Mouse (Mus musculus): ENCODE results near the gene Phkg1. TPM values are rescaled to one million over a fixed set of nuclear protein-coding genes. Genes with fewer than 3 reads are reported as not detected.
A peak's percentile ranks its signal among the peaks of the same experiment; 100 is the strongest.

Gene Phkg1
- polyA plus RNA-seq, 1 experiment from 2014 or later, result 0.92 TPM

GRCm38 (mm10) chr5:129862325-129862724, 36.0 kb downstream of the Phkg1 start:
- Histone ChIP-seq H3K27me3 (ENCODE audit: control insufficient read depth, insufficient read depth, low read length) (no peaks in the 10 kb centered on the region), H3K27ac (ENCODE audit: low read depth, low read length) (no peak overlapping the region), H3K4me2 (ENCODE audit: low read depth, low read length) (no peak overlapping the region), H3K4me1 (ENCODE audit: control insufficient read depth, insufficient read depth, low read length) (no peaks in the 10 kb centered on the region), H3K9me3 (ENCODE audit: control insufficient read depth, low read length) (no peaks in the 10 kb centered on the region), H3K36me3 (ENCODE audit: control insufficient read depth, insufficient read depth, low read length) (peaks cover 11% of the 10 kb centered on the region), H3K4me3 (ENCODE audit: low read depth, low read length) (no peak overlapping the region), H3K9ac (replicated peaks; ENCODE audit: low read depth, low read length) (no peak overlapping the region)
- 98% methylated on average over 6 of the region's 6 CpGs for WGBS
- no peak for ATAC-seq (ENCODE audit: low read depth)

- H3K9ac ChIP-seq (replicated peaks; ENCODE audit: low read depth, low read length), result no peak overlapping the region
- no peaks in the 10 kb centered on the region for H3K9me3 ChIP-seq (ENCODE audit: control insufficient read depth, low read length)
- no peaks in the 10 kb centered on the region for H3K4me1 ChIP-seq (ENCODE audit: control insufficient read depth, insufficient read depth, low read length)
- H3K27me3 ChIP-seq (ENCODE audit: control insufficient read depth, insufficient read depth, low read length), result no peaks in the 10 kb centered on the region
- no peak for ATAC-seq (ENCODE audit: low read depth)
- H3K27ac ChIP-seq (ENCODE audit: low read depth, low read length), result no peak overlapping the region
- H3K4me2 ChIP-seq (ENCODE audit: low read depth, low read length), result no peak overlapping the region
- WGBS, result 84% methylated on average over 5 of the region's 5 CpGs
- peaks cover 14% of the 10 kb centered on the region for H3K36me3 ChIP-seq (ENCODE audit: control insufficient read depth, insufficient read depth, low read length)
- H3K4me3 ChIP-seq (ENCODE audit: low read depth, low read length), result no peak overlapping the region
Measured at GRCm38 (mm10) chr5:129856414-129856813, 41.9 kb downstream of the Phkg1 start.

- Histone ChIP-seq H3K27me3 (ENCODE audit: control insufficient read depth, insufficient read depth, low read length) (no peaks in the 10 kb centered on the region), H3K36me3 (ENCODE audit: control insufficient read depth, insufficient read depth, low read length) (peaks cover 12% of the 10 kb centered on the region), H3K4me1 (ENCODE audit: control insufficient read depth, insufficient read depth, low read length) (no peaks in the 10 kb centered on the region), H3K4me2 (ENCODE audit: low read depth, low read length) (no peak overlapping the region), H3K9ac (replicated peaks; ENCODE audit: low read depth, low read length) (no peak overlapping the region), H3K27ac (ENCODE audit: low read depth, low read length) (no peak overlapping the region), H3K4me3 (ENCODE audit: low read depth, low read length) (no peak overlapping the region), H3K9me3 (ENCODE audit: control insufficient read depth, low read length) (no peaks in the 10 kb centered on the region)
- 47% methylated on average over 5 of the region's 5 CpGs for WGBS
- ATAC-seq (ENCODE audit: low read depth), result no peak
Measured at GRCm38 (mm10) chr5:129855163-129855562, 43.2 kb downstream of the Phkg1 start.

GRCm38 (mm10) chr5:129847558-129847820, 50.9 kb downstream of the Phkg1 start:
- H3K36me3 ChIP-seq (ENCODE audit: control insufficient read depth, insufficient read depth, low read length), result peaks cover 17% of the 10 kb centered on the region
- no peak for ATAC-seq (ENCODE audit: low read depth)
- peak overlapping the region; percentile 71; the same call in 1 of the 2 replicates for H3K9ac ChIP-seq (replicated peaks; ENCODE audit: low read depth, low read length)
- WGBS, result 56% methylated on average over 8 of the region's 8 CpGs
- H3K4me2 ChIP-seq (ENCODE audit: low read depth, low read length), result peak overlapping the region; percentile 74
- no peaks in the 10 kb centered on the region for H3K27me3 ChIP-seq (ENCODE audit: control insufficient read depth, insufficient read depth, low read length)
- H3K4me1 ChIP-seq (ENCODE audit: control insufficient read depth, insufficient read depth, low read length), result peaks cover 9% of the 10 kb centered on the region
- H3K9me3 ChIP-seq (ENCODE audit: control insufficient read depth, low read length), result no peaks in the 10 kb centered on the region
- peak overlapping the region; percentile 63 for H3K4me3 ChIP-seq (ENCODE audit: low read depth, low read length)
- H3K27ac ChIP-seq (ENCODE audit: low read depth, low read length), result no peak overlapping the region

- H3K27me3 ChIP-seq (ENCODE audit: control insufficient read depth, insufficient read depth, low read length), result no peaks in the 10 kb centered on the region
- peak; percentile 98 for ATAC-seq (ENCODE audit: low read depth)
- peaks cover 17% of the 10 kb centered on the region for H3K36me3 ChIP-seq (ENCODE audit: control insufficient read depth, insufficient read depth, low read length)
- peak within 1 kb of the TSS; percentile 63 for H3K4me3 ChIP-seq (ENCODE audit: low read depth, low read length)
- peaks cover 9% of the 10 kb centered on the region for H3K4me1 ChIP-seq (ENCODE audit: control insufficient read depth, insufficient read depth, low read length)
- H3K27ac ChIP-seq (ENCODE audit: low read depth, low read length), result peak within 1 kb of the TSS; percentile 66
- WGBS, result 13% methylated on average over 22 of the region's 22 CpGs
- peak within 1 kb of the TSS; percentile 71 for H3K9ac ChIP-seq (replicated peaks; ENCODE audit: low read depth, low read length)
- H3K9me3 ChIP-seq (ENCODE audit: control insufficient read depth, low read length), result no peaks in the 10 kb centered on the region
- H3K4me2 ChIP-seq (ENCODE audit: low read depth, low read length), result peak within 1 kb of the TSS; percentile 74
Measured at GRCm38 (mm10) chr5:129846752-129847557, 51.4 kb downstream of the Phkg1 start, which contains the start of gene Sumf2. TSS of gene Sumf2 (plus strand) at chr5:129846986.

GRCm38 (mm10) chr5:129844848-129845247, 53.5 kb downstream of the Phkg1 start:
- Histone ChIP-seq H3K27me3 (ENCODE audit: control insufficient read depth, insufficient read depth, low read length) (no peaks in the 10 kb centered on the region), H3K27ac (ENCODE audit: low read depth, low read length) (no peak overlapping the region), H3K4me3 (ENCODE audit: low read depth, low read length) (no peak overlapping the region), H3K4me1 (ENCODE audit: control insufficient read depth, insufficient read depth, low read length) (peaks cover 9% of the 10 kb centered on the region), H3K9ac (replicated peaks; ENCODE audit: low read depth, low read length) (no peak overlapping the region), H3K9me3 (ENCODE audit: control insufficient read depth, low read length) (no peaks in the 10 kb centered on the region), H3K36me3 (ENCODE audit: control insufficient read depth, insufficient read depth, low read length) (peaks cover 17% of the 10 kb centered on the region), H3K4me2 (ENCODE audit: low read depth, low read length) (no peak overlapping the region)
- WGBS, result 96% methylated on average over 5 of the region's 5 CpGs
- ATAC-seq (ENCODE audit: low read depth), result no peak

Other genes with a start within 250 kb of the Phkg1 start
- 7.7 and 7.9 TPM in 2 replicates for gene Zfp11, start 228.4 kb downstream of the Phkg1 start, polyA plus RNA-seq (2014; fragmentation: Nextera tagmentation; extraction: Ambion mirVana)
- gene Sept14, start 190.0 kb downstream of the Phkg1 start, polyA plus RNA-seq (2014; fragmentation: Nextera tagmentation; extraction: Ambion mirVana), result not detected in 2 replicates
- 173 and 179 TPM in 2 replicates for gene Mrps17, start 183.1 kb downstream of the Phkg1 start, polyA plus RNA-seq (2014; fragmentation: Nextera tagmentation; extraction: Ambion mirVana)
- gene Nipsnap2, start 173.5 kb downstream of the Phkg1 start, polyA plus RNA-seq (2014; fragmentation: Nextera tagmentation; extraction: Ambion mirVana), result 95.1 and 95.6 TPM in 2 replicates
- 33.6 and 35.6 TPM in 2 replicates for gene Psph, start 111.1 kb downstream of the Phkg1 start, polyA plus RNA-seq (2014; fragmentation: Nextera tagmentation; extraction: Ambion mirVana)
- 21.0 and 33.6 TPM in 2 replicates for gene Sumf2, start 51.6 kb downstream of the Phkg1 start, polyA plus RNA-seq (2014; fragmentation: Nextera tagmentation; extraction: Ambion mirVana)
- gene Chchd2, start 11.1 kb downstream of the Phkg1 start, polyA plus RNA-seq (2014; fragmentation: Nextera tagmentation; extraction: Ambion mirVana), result 717 and 752 TPM in 2 replicates
- gene Zbed5, start 2.8 kb downstream of the Phkg1 start, polyA plus RNA-seq (2014; fragmentation: Nextera tagmentation; extraction: Ambion mirVana), result 14.9 and 18.6 TPM in 2 replicates
- 3.7 and 3.8 TPM in 2 replicates for gene Nupr1l, start 10.0 kb upstream of the Phkg1 start, polyA plus RNA-seq (2014; fragmentation: Nextera tagmentation; extraction: Ambion mirVana)
- 26.2 and 31.5 TPM in 2 replicates for gene Vkorc1l1, start 43.4 kb upstream of the Phkg1 start, polyA plus RNA-seq (2014; fragmentation: Nextera tagmentation; extraction: Ambion mirVana)
- 32.7 and 38.0 TPM in 2 replicates for gene Gusb, start 104.5 kb upstream of the Phkg1 start, polyA plus RNA-seq (2014; fragmentation: Nextera tagmentation; extraction: Ambion mirVana)
- 41.1 and 44.6 TPM in 2 replicates for gene Asl, start 130.7 kb upstream of the Phkg1 start, polyA plus RNA-seq (2014; fragmentation: Nextera tagmentation; extraction: Ambion mirVana)
- gene Crcp, start 130.7 kb upstream of the Phkg1 start, polyA plus RNA-seq (2014; fragmentation: Nextera tagmentation; extraction: Ambion mirVana), result 46.0 and 51.9 TPM in 2 replicates
- gene Tpst1, start 174.8 kb upstream of the Phkg1 start, polyA plus RNA-seq (2014; fragmentation: Nextera tagmentation; extraction: Ambion mirVana), result 48.1 and 66.1 TPM in 2 replicates
- gene Kctd7, start 246.3 kb upstream of the Phkg1 start, polyA plus RNA-seq (2014; fragmentation: Nextera tagmentation; extraction: Ambion mirVana), result 16.1 and 17.5 TPM in 2 replicates

Measured in neural tube, embryonic 14.5 days (tissue).